3 mouse cellular contexts compared by ENCODE assay signal in genomic region chr16:30195859-30196258, GRCm38 (mm10).
A peak's percentile ranks its signal among the peaks of the same experiment; 100 is the strongest.
DNase-seq lines count a peak whose midpoint lies in the region; ATAC-seq and TF ChIP-seq lines count a peak whose summit lies in the region.
"Not testable (repeated sequence)": the region's sequence is repeated elsewhere in the genome, so short reads cannot be mapped to it uniquely, and the experiment has no call there.

No protein-coding gene starts in this region.

- TF ChIP-seq POLR2A in testis, adult 2 months (IDR thresholded peaks at IDR 0.05; ENCODE audit: control insufficient read depth, low read depth, low read length) = peak; percentile 55; the same call in 1 of the 2 replicates

- not testable (repeated sequence) for TF ChIP-seq EP300 in stomach, postnatal 0 days (optimal IDR thresholded peaks at IDR 0.05)

- TF ChIP-seq CTCF in stomach, postnatal 0 days (IDR thresholded peaks at IDR 0.05; ENCODE audit: low read depth); testis, adult 2 months (IDR thresholded peaks at IDR 0.05; ENCODE audit: control insufficient read depth, insufficient read depth, insufficient replicate concordance, low read depth, low read length): not testable (repeated sequence)

- not testable (repeated sequence) for H3K4me2 ChIP-seq in stomach, postnatal 0 days (replicated peaks; ENCODE audit: low read depth)

- H3K27ac ChIP-seq in stomach, postnatal 0 days (replicated peaks); testis, adult 2 months (ENCODE audit: control insufficient read depth, insufficient read depth, low read depth, low read length): not testable (repeated sequence)

- not testable (repeated sequence) for H3K36me3 ChIP-seq in stomach, postnatal 0 days (ENCODE audit: control insufficient read depth, insufficient read depth, low read length); testis, adult 2 months (ENCODE audit: control insufficient read depth, insufficient read depth, low read length)

- not testable (repeated sequence) for H3K9me3 ChIP-seq in stomach, postnatal 0 days (ENCODE audit: control insufficient read depth, low read length)

- not testable (repeated sequence) for H3K4me3 ChIP-seq in stomach, postnatal 0 days (ENCODE audit: low read depth, low read length)
- H3K4me3 ChIP-seq in testis, adult 2 months (ENCODE audit: control insufficient read depth, low read depth, low read length) = peak overlapping the region; percentile 79

- H3K4me1 ChIP-seq in stomach, postnatal 0 days (replicated peaks; ENCODE audit: control insufficient read depth, insufficient read depth); testis, adult 2 months (ENCODE audit: control insufficient read depth, insufficient read depth, low read length): not testable (repeated sequence)

- WGBS in stomach, postnatal 0 days = 86% methylated on average over 2 of the region's 2 CpGs

- H3K27me3 ChIP-seq in stomach, postnatal 0 days (ENCODE audit: control insufficient read depth, insufficient read depth, low read length); testis, adult 2 months (ENCODE audit: control insufficient read depth, insufficient read depth, low read length): not testable (repeated sequence)

- H3K9ac ChIP-seq in stomach, postnatal 0 days (ENCODE audit: low read length) = not testable (repeated sequence)

- ATAC-seq in stomach, postnatal 0 days (ENCODE audit: low FRiP score, low TSS enrichment) = 0 out of 2 replicates have a peak, but pooled peaks have one; percentile 24

- DNase-seq in R1 (ENCODE audit: low read depth, low spot score) = peak; percentile 70
- DNase-seq in stomach, postnatal 0 days (ENCODE audit: low spot score) = not testable (repeated sequence)
